Mouse (Mus musculus) liver, postnatal 0 days (tissue): ENCODE measurements around the gene Fam19a5. TPM values are rescaled to one million over a fixed set of nuclear protein-coding genes. Genes with fewer than 3 reads are reported as not detected.

Experiments used
- ATAC-seq: fragments of 200-750 bp; cut with Nextera tagmentation; 2 replicates; pipeline ENCODE4 v1.8.0; 2017; ENCODE audit warnings: mild to moderate bottlenecking, moderate library complexity
- DNase-seq: peaks from one replicate; pipeline ENCODE4 v3.0.0-alpha.2; 2016
- H3K27ac ChIP-seq: fragments of 300-500 bp; sonication (generic); 2 replicates; pipeline ENCODE4 v1.5.1; 2014; ENCODE audit warnings: antibody characterized with exemption, moderate library complexity, mild to moderate bottlenecking, low read depth
- H3K27me3 ChIP-seq: fragments of 300-500 bp; sonication (generic); 2 replicates; pipeline ENCODE4 v1.6.1; 2014; ENCODE audit warnings: low read length, control low read depth, mixed read lengths; ENCODE audit not compliant: insufficient read depth
- H3K36me3 ChIP-seq: fragments of 300-500 bp; sonication (generic); replicated peaks from 2 replicates; pipeline ENCODE4 v1.6.1; 2014; ENCODE audit warnings: mild to moderate bottlenecking, control low read depth, low read length, moderate library complexity, mixed read lengths; ENCODE audit not compliant: insufficient read depth
- H3K4me1 ChIP-seq: fragments of 300-500 bp; sonication (generic); 2 replicates; pipeline ENCODE4 v1.6.1; 2014; ENCODE audit warnings: antibody characterized with exemption, mild to moderate bottlenecking, control low read depth; ENCODE audit not compliant: insufficient read depth
- H3K4me2 ChIP-seq: fragments of 300-500 bp; sonication (generic); 2 replicates; pipeline ENCODE4 v1.6.1; 2014; ENCODE audit warnings: low read depth, mild to moderate bottlenecking, low read length, moderate library complexity, mixed read lengths
- H3K4me3 ChIP-seq: fragments of 300-500 bp; sonication (generic); 2 replicates; pipeline ENCODE4 v1.5.1; 2014; ENCODE audit warnings: low read depth, low read length
- H3K9ac ChIP-seq: fragments of 300-500 bp; sonication (generic); replicated peaks from 2 replicates; pipeline ENCODE4 v1.6.1; 2014; ENCODE audit warnings: mild to moderate bottlenecking, moderate library complexity
- H3K9me3 ChIP-seq: fragments of 300-500 bp; sonication (generic); 2 replicates; pipeline ENCODE4 v1.6.1; 2016; ENCODE audit warnings: mild to moderate bottlenecking, control low read depth, low read length, mixed read lengths
- CTCF ChIP-seq: sonication (generic); IDR thresholded peaks from 2 replicates; pipeline ENCODE4 v1.5.1; 2016; ENCODE audit warnings: antibody characterized with exemption, low read depth
- EP300 ChIP-seq: IDR thresholded peaks from 2 replicates; pipeline ENCODE4 v1.6.1; 2016; ENCODE audit warnings: antibody characterized with exemption, low read depth, mild to moderate bottlenecking
- WGBS: fragments of 180-500 bp; shearing (Covaris S2); extraction: QIAGEN DNeasy Blood & Tissue Kit; methylation state at CpG from one replicate; pipeline ENCODE4 v1.1.7; 2014; ENCODE audit not compliant: insufficient replicate concordance; 5-methylcytosine and 5-hydroxymethylcytosine counted together
- polyA plus RNA-seq: library from polyadenylated mRNA; unstranded; fragments of >200 nt; fragmentation: Nextera tagmentation; extraction: Ambion mirVana; gene quantifications from 2 replicates; pipeline ENCODE4 v1.2.1, GENCODE M21; 2015

The Fam19a5 gene
- polyA plus RNA-seq, 1 experiment from 2014 or later = not detected

DNA sequence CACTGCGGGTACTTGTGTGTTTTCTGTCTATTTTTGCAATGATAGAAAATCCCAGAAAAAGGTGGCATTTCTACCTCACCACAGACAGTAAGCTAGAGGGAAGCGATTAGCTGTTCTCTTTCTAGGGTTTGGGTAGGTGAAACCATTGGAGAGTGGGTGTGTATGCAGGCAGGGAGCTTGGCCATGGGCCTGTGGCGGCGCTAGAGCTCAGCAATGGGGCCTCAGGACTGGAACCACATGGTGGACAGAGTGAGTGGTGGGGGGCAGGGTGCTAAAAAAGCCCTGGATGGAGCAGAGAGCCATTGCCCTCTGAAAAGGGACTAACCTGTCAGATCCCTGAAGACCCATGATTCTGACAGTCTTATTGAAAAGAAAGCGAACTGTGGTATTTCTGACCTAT lies 6.7 kb downstream of the Fam19a5 start:
- Histone ChIP-seq H3K9me3 (no peaks in the 10 kb centered on the region), H3K4me1 (no peaks in the 10 kb centered on the region), H3K4me3 (no peak overlapping the region), H3K36me3 (no peaks in the 10 kb centered on the region), H3K27ac (no peak overlapping the region), H3K27me3 (peaks cover 16% of the 10 kb centered on the region), H3K4me2 (no peak overlapping the region), H3K9ac (no peak overlapping the region)
- 46% methylated on average over 5 of the region's 5 CpGs for WGBS
- DNase-seq (no peak), ATAC-seq (no peak)
- TF ChIP-seq CTCF (no peak), EP300 (no peak)

DNA sequence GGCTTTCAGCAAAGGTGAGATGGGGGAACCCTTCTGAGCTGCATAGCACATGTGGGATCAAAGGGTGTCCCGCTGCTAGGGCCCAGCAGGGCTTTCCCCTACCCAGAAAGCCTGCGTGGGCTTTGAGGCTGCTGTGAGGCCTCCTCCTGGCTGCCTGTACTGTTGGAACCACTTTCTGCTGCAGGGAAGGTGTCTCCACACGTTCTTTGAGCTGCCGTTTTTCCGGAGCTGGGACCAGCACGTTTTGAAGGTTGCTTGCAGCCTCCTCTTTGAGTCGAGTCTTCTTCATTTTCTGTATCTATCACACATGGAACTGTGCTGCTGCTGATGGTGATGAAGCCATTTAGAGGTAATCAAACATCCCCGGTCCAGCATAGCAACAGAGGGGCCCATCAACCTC lies 7.5 kb downstream of the Fam19a5 start:
- Histone ChIP-seq H3K4me2 (no peak overlapping the region), H3K4me3 (no peak overlapping the region), H3K27me3 (0 out of 2 replicates have a peak, but pooled peaks cover 8% of the 10 kb centered on the region), H3K36me3 (no peaks in the 10 kb centered on the region), H3K27ac (no peak overlapping the region), H3K4me1 (no peaks in the 10 kb centered on the region), H3K9me3 (no peaks in the 10 kb centered on the region), H3K9ac (no peak overlapping the region)
- ATAC-seq (no peak), DNase-seq (no peak)
- WGBS = 23% methylated on average over 8 of the region's 8 CpGs
- no peak for TF ChIP-seq EP300
- no peak for TF ChIP-seq CTCF

- no peak for TF ChIP-seq CTCF
- no peak for TF ChIP-seq EP300
- no peak overlapping the region for H3K27ac ChIP-seq
- no peaks in the 10 kb centered on the region for H3K27me3 ChIP-seq
- no peaks in the 10 kb centered on the region for H3K4me1 ChIP-seq
- no peak overlapping the region for H3K9ac ChIP-seq
- no peak for ATAC-seq
- H3K4me3 ChIP-seq = no peak overlapping the region
- no peaks in the 10 kb centered on the region for H3K36me3 ChIP-seq
- DNase-seq = no peak
- H3K9me3 ChIP-seq = no peaks in the 10 kb centered on the region
- no peak overlapping the region for H3K4me2 ChIP-seq
- WGBS = 67% methylated on average over 9 of the region's 9 CpGs
These were observed 11.7 kb downstream of the Fam19a5 start for GRCm38 (mm10) chr15:87555811-87556210.

DNA sequence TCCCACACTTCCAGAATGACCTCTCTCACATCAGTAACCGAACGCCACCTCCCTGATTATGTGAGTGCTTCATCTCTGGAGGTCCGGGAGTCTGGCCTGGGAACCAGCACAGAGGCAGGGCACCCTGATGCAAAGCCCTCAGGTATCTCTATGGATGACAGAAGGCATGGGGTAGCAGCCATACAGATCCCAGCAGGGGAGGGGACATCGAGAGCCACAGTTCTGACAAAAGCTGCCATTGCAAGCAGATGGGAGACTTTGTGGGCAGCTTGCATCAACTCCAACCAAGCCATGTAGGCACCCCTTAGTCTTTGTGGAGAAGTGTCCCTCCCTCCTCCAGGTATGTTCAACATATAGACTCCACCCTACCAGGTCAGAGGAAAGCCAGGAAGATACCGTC lies 20.2 kb downstream of the Fam19a5 start:
- no peak for DNase-seq

GRCm38 (mm10) chr15:87566040-87566929 lies 22.2 kb downstream of the Fam19a5 start:
- 79% methylated on average over 11 of the region's 11 CpGs for WGBS
- no peak overlapping the region for H3K9ac ChIP-seq
- H3K36me3 ChIP-seq = no peaks in the 10 kb centered on the region
- TF ChIP-seq EP300 (no peak), CTCF (no peak)
- H3K27me3 ChIP-seq = no peaks in the 10 kb centered on the region
- no peaks in the 10 kb centered on the region for H3K4me1 ChIP-seq
- no peak overlapping the region for H3K27ac ChIP-seq
- H3K9me3 ChIP-seq = no peaks in the 10 kb centered on the region
- DNase-seq = no peak
- no peak for ATAC-seq
- no peak overlapping the region for H3K4me3 ChIP-seq
- no peak overlapping the region for H3K4me2 ChIP-seq

More for the DNA sequence above, 20.2 kb downstream of the Fam19a5 start:
- no peak for TF ChIP-seq EP300
- no peak for TF ChIP-seq CTCF
- H3K4me2 ChIP-seq = no peak overlapping the region
- H3K9ac ChIP-seq = no peak overlapping the region
- WGBS = 71% methylated on average over 5 of the region's 5 CpGs
- H3K27me3 ChIP-seq = no peaks in the 10 kb centered on the region
- H3K4me3 ChIP-seq = no peak overlapping the region
- no peaks in the 10 kb centered on the region for H3K36me3 ChIP-seq
- no peak overlapping the region for H3K27ac ChIP-seq
- H3K9me3 ChIP-seq = no peaks in the 10 kb centered on the region
- no peaks in the 10 kb centered on the region for H3K4me1 ChIP-seq
- ATAC-seq = no peak

- H3K36me3 ChIP-seq = no peaks in the 10 kb centered on the region
- no peak overlapping the region for H3K4me3 ChIP-seq
- H3K27me3 ChIP-seq = no peaks in the 10 kb centered on the region
- H3K9ac ChIP-seq = no peak overlapping the region
- H3K4me2 ChIP-seq = no peak overlapping the region
- no peak for DNase-seq
- no peaks in the 10 kb centered on the region for H3K9me3 ChIP-seq
- TF ChIP-seq CTCF (no peak), EP300 (no peak)
- no peaks in the 10 kb centered on the region for H3K4me1 ChIP-seq
- no peak overlapping the region for H3K27ac ChIP-seq
- 81% methylated on average over 11 of the region's 11 CpGs for WGBS
- no peak for ATAC-seq
These were observed 26.1 kb downstream of the Fam19a5 start for GRCm38 (mm10) chr15:87570182-87570581.
